Comparison of ENCODE assay signal across 15 mouse cellular contexts in genomic region chr11:72104223-72104622, GRCm38 (mm10). TPM values are rescaled to one million over a fixed set of nuclear protein-coding genes. Genes with fewer than 3 reads are reported as not detected.
DNase-seq lines count a peak whose midpoint lies in the region; ATAC-seq and TF ChIP-seq lines count a peak whose summit lies in the region.
"Had no signal": no experiment of that assay in that cellular context is flagged by ENCODE, and none has a peak within 500 bp of the region (broad histone marks: within the 10 kb centered on the region; RNA-seq: fewer than 3 reads in every experiment).

No protein-coding gene starts in this region.

- no peaks in the 10 kb centered on the region for H3K36me3 ChIP-seq in forebrain, embryonic 15.5 days
- no peaks in the 10 kb centered on the region for H3K36me3 ChIP-seq in midbrain, embryonic 13.5 days
- H3K36me3 ChIP-seq in stomach, postnatal 0 days (ENCODE audit: control insufficient read depth, insufficient read depth, low read length): no peaks in the 10 kb centered on the region
- H3K36me3 ChIP-seq: embryonic facial prominence, embryonic 10.5 days; intestine, embryonic 15.5 days had no signal

- no peaks in the 10 kb centered on the region for H3K9me3 ChIP-seq in forebrain, embryonic 15.5 days
- H3K9me3 ChIP-seq in midbrain, embryonic 13.5 days: no peaks in the 10 kb centered on the region
- H3K9me3 ChIP-seq in stomach, postnatal 0 days (ENCODE audit: control insufficient read depth, low read length): no peaks in the 10 kb centered on the region
- H3K9me3 ChIP-seq: embryonic facial prominence, embryonic 10.5 days; intestine, embryonic 15.5 days had no signal

- peak overlapping the region; percentile 63 for H3K27ac ChIP-seq in forebrain, embryonic 15.5 days (replicated peaks)
- H3K27ac ChIP-seq in midbrain, embryonic 13.5 days: peak overlapping the region; percentile 62
- no peak overlapping the region for H3K27ac ChIP-seq in stomach, postnatal 0 days (replicated peaks)
- H3K27ac ChIP-seq: embryonic facial prominence, embryonic 10.5 days; intestine, embryonic 15.5 days; kidney, postnatal 0 days had no signal

- peaks cover 16% of the 10 kb centered on the region for H3K4me1 ChIP-seq in forebrain, embryonic 15.5 days
- peaks cover 11% of the 10 kb centered on the region; the same call in 1 of the 2 replicates for H3K4me1 ChIP-seq in midbrain, embryonic 13.5 days (replicated peaks)
- H3K4me1 ChIP-seq in stomach, postnatal 0 days (replicated peaks; ENCODE audit: control insufficient read depth, insufficient read depth): no peaks in the 10 kb centered on the region
- H3K4me1 ChIP-seq: embryonic facial prominence, embryonic 10.5 days; intestine, embryonic 15.5 days had no signal

- TF ChIP-seq EP300 in stomach, postnatal 0 days (optimal IDR thresholded peaks at IDR 0.05): no peak

- no peaks in the 10 kb centered on the region for H3K27me3 ChIP-seq in forebrain, embryonic 15.5 days
- H3K27me3 ChIP-seq in midbrain, embryonic 13.5 days: no peaks in the 10 kb centered on the region
- H3K27me3 ChIP-seq in stomach, postnatal 0 days (ENCODE audit: control insufficient read depth, insufficient read depth, low read length): no peaks in the 10 kb centered on the region
- H3K27me3 ChIP-seq: intestine, embryonic 15.5 days; Patski had no signal

- no peak overlapping the region for H3K4me3 ChIP-seq in forebrain, embryonic 15.5 days
- H3K4me3 ChIP-seq in midbrain, embryonic 13.5 days (replicated peaks): no peak overlapping the region
- H3K4me3 ChIP-seq in stomach, postnatal 0 days (ENCODE audit: low read depth, low read length): no peak overlapping the region
- H3K4me3 ChIP-seq: embryonic facial prominence, embryonic 10.5 days; erythroblast, embryonic 14.5 days; intestine, embryonic 15.5 days had no signal

- 46% methylated on average over 8 of the region's 8 CpGs for WGBS in forebrain, embryonic 15.5 days
- WGBS in midbrain, embryonic 13.5 days: 68% methylated on average over 8 of the region's 8 CpGs
- 69% methylated on average over 8 of the region's 8 CpGs for whole genome bisulfite sequencing in stomach, postnatal 0 days

- no peak overlapping the region for H3K9ac ChIP-seq in forebrain, embryonic 15.5 days (replicated peaks)
- H3K9ac ChIP-seq in midbrain, embryonic 13.5 days (replicated peaks): no peak overlapping the region
- no peak overlapping the region for H3K9ac ChIP-seq in stomach, postnatal 0 days (ENCODE audit: low read length)
- H3K9ac ChIP-seq: intestine, embryonic 15.5 days had no signal

- DNase-seq in cerebellum, adult 9-10 months: peak; percentile 63
- no peak for DNase-seq in cerebellum, postnatal 25 days
- DNase-seq in brain, adult 2 months (ENCODE audit: low read depth, low spot score): peak; percentile 62
- no peak for DNase-seq in kidney, adult 11 months
- no peak for DNase-seq in stomach, postnatal 0 days (ENCODE audit: low spot score)
- DNase-seq in lung, adult 18-20 months: no peak
- DNase-seq: heart, adult 11 months; lung, postnatal 36 days had no signal

- no peak for ATAC-seq in forebrain, embryonic 15.5 days (replicated peaks)
- no peak for ATAC-seq in midbrain, embryonic 13.5 days
- no peak for ATAC-seq in stomach, postnatal 0 days (ENCODE audit: low FRiP score, low TSS enrichment)
- ATAC-seq: intestine, embryonic 15.5 days; Patski had no signal

- H3K4me2 ChIP-seq in forebrain, embryonic 15.5 days (replicated peaks): peak overlapping the region; percentile 17; the same call in 1 of the 2 replicates
- no peak overlapping the region for H3K4me2 ChIP-seq in midbrain, embryonic 13.5 days (replicated peaks)
- H3K4me2 ChIP-seq in stomach, postnatal 0 days (replicated peaks; ENCODE audit: low read depth): no peak overlapping the region
- H3K4me2 ChIP-seq: intestine, embryonic 15.5 days had no signal

- TF ChIP-seq CTCF in stomach, postnatal 0 days (IDR thresholded peaks at IDR 0.05; ENCODE audit: low read depth): no peak

RNA-seq across cellular contexts. Expression of gene Pitpnm3, which starts 31.4 kb away (rescaled TPM):
- 1.4 and 1.8 TPM in 2 replicates for polyA plus RNA-seq in forebrain, embryonic 15.5 days (2015; fragmentation: Nextera tagmentation; extraction: Ambion mirVana)
- polyA plus RNA-seq in midbrain, embryonic 13.5 days (2015; fragmentation: Nextera tagmentation; extraction: Ambion mirVana): 1.8 and 2.1 TPM in 2 replicates
- polyA plus RNA-seq in stomach, postnatal 0 days (2015; fragmentation: Nextera tagmentation; extraction: Ambion mirVana): 1.2 and 1.3 TPM in 2 replicates
- polyA plus RNA-seq: erythroblast, embryonic 14.5 days had no signal

Comparison
In these comparisons a context has a peak if more than half of its experiments do, and no peak if none do; other contexts are left out.
1. DNase-seq: peak in cerebellum, adult 9-10 months (single experiment) and brain, adult 2 months (single experiment); none in cerebellum, postnatal 25 days (0 of 2), kidney, adult 11 months (single experiment), stomach, postnatal 0 days (single experiment) and lung, adult 18-20 months (0 of 2).